Mouse (Mus musculus) gonadal fat pad, adult 2 months (tissue): ENCODE results near the gene Mamld1. TPM values are rescaled to one million over a fixed set of nuclear protein-coding genes. Genes with fewer than 3 reads are reported as not detected.
"Not testable (repeated sequence)": the region's sequence is repeated elsewhere in the genome, so short reads cannot be mapped to it uniquely, and the experiment has no call there.

ENCODE experiments used
- DNase-seq: peaks from one replicate; pipeline ENCODE4 v3.0.0-alpha.2; 2012; ENCODE audit warnings: low read depth
- polyA plus RNA-seq: library from polyadenylated mRNA; depleted of rRNA; stranded (reverse); fragments of >200 nt; gene quantifications from 2 replicates; pipeline ENCODE4 v1.2.3, GENCODE M21; 2012; rRNA removed

Gene Mamld1
- polyA plus RNA-seq = 8.4 and 12.8 TPM in 2 replicates

- DNase-seq = no peak
These were observed at the start of gene Mamld1 for GRCm38 (mm10) chrX:71049864-71050576. Gene Mamld1 (plus strand): TSS chrX:71050256.

DNA sequence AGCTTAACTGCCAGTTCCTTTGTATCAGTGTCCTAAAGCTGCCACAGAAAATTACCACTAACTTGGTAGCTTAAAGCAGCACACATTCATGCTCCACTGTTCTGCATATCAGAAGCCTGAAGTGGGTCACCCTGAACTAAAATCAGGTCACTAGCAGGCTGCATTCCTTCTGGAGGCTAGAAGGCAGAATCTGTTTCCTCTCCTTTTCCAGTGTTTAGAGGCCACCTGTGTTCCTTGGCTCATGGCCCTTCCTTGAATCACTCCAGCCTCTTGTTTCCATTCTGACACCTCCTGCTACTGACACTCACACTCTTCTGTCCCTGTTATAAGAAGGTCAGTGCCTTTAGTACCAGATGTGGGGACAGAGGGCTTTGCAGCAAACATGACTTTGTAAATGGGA is 25.3 kb upstream of the Mamld1 start:
- no peak for DNase-seq

- DNase-seq = no peak
These were observed 22.0 kb upstream of the Mamld1 start for GRCm38 (mm10) chrX:71028007-71028406.

- DNase-seq = not testable (repeated sequence)
These were observed 21.1 kb upstream of the Mamld1 start for GRCm38 (mm10) chrX:71028976-71029375.

DNA sequence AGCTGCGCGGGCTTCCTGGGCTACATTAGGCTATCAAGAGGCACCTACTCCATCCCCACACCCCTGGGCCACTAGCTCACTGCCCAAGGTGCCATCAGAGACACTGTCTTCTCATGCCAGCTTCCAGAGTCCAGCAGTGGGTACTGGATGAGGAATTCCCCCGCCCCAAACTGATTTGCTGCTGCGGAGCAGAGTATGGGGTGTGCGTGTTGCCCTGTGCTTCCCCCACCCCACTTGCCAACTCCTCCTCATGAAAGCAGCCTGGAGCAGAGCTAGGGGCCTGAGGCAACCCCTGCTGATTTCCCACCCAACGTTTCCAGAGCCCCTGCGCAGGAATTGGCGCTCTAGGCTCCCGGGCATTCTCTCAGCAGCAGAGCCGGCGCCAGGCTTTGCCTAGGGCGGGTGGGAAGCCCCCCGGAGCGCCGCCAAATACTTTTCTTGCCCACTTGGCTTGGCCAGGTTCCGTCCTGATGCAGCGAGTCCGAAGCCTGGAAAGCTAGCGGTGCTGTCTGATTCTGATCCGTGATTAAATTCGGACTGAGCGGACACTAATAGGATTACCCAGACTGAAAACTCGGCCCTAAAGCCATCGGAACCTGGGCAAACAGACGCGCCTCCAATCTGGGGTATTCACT is 738 bp downstream of the Mamld1 start:
- no peak for DNase-seq

- no peak for DNase-seq
These were observed 1.5 kb downstream of the Mamld1 start for GRCm38 (mm10) chrX:71051361-71052114.

DNA sequence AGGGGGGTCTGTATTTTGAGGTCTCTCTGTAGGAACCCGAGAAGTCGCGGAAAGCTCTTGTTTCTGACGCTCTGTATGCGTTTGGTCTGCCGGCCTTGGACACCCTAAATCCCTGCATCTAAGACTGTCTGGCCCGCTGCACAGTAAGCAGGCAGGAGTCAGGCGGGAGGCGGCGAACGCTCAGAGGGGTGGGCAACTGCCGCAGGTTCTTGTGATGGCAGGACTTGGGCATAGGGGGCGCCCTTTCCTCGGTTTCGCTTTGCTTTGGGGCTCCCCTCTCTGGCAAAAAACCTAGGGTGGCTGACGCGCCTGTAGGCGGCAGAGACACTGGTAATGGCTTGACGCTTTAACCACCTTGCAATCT is 2.0 kb downstream of the Mamld1 start:
- DNase-seq = no peak

- no peak for DNase-seq
These were observed 2.6 kb downstream of the Mamld1 start for GRCm38 (mm10) chrX:71052481-71053216.

DNA sequence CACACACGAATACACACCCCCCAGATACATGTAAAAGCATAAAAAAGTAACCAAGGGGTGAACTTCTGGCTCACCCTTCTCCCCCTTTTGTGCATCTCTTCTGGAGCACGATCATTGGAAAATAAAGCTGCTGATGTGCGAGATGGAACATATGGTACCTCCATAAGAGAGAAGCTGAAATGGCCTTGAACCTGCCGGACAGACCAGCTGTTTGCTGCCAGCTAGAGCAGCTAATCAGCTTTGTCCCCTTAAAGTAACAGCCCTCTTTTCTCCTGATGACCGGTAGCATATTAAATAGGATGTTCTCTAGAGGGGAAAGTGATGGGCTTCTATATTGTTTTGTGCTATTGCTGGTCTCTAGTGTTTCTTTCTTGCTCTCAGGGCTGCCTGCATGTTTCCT is 3.2 kb downstream of the Mamld1 start:
- DNase-seq = no peak

GRCm38 (mm10) chrX:71056968-71057367 is 6.9 kb downstream of the Mamld1 start:
- DNase-seq = no peak

GRCm38 (mm10) chrX:71085092-71085807 is 35.2 kb downstream of the Mamld1 start:
- peak; percentile 14 for DNase-seq

- DNase-seq = no peak
These were observed 37.5 kb downstream of the Mamld1 start for GRCm38 (mm10) chrX:71087370-71088079.

DNA sequence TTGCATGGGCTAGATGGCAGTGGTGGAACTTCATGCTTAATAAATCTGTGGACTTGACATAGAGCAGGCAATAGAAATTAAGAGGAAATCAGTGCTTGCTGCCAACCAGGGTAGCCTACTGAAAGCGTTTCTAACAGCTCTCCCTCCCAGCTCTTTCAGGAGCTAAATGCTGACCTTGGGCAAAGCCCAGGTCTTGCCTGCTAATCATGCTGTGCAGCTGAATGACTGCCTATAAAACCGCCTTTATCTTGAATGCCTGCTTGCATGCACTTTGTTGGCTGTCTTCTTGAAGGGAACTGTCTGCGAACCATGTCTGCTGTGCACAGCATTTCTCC is 38.0 kb downstream of the Mamld1 start:
- DNase-seq = no peak

GRCm38 (mm10) chrX:71105820-71106219 is 55.8 kb downstream of the Mamld1 start:
- DNase-seq = no peak

DNA sequence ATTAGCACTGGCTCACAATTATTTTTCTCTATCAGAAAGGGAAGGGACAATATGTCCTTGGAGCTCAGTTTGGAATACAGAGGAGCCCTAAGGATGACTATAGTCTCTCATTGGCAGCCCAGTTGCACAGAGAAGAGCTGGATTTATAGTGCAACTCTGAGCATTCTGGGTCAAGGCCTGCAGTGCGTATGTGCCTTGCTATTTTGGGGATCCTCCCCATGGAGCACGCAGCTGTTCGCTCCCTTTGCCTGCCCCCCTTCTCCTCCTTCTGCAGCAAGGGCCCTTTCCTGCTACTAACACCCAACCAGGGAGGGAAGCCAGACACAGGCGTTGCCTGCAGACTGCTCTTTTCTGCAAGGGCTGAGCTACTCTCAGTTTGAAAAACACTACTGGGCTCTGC is 56.3 kb downstream of the Mamld1 start:
- no peak for DNase-seq

GRCm38 (mm10) chrX:71108056-71108735 is 58.1 kb downstream of the Mamld1 start:
- no peak for DNase-seq

- no peak for DNase-seq
These were observed 60.3 kb downstream of the Mamld1 start for GRCm38 (mm10) chrX:71110333-71110732.

- no peak for DNase-seq
These were observed 72.6 kb downstream of the Mamld1 start for GRCm38 (mm10) chrX:71122359-71123293.

DNA sequence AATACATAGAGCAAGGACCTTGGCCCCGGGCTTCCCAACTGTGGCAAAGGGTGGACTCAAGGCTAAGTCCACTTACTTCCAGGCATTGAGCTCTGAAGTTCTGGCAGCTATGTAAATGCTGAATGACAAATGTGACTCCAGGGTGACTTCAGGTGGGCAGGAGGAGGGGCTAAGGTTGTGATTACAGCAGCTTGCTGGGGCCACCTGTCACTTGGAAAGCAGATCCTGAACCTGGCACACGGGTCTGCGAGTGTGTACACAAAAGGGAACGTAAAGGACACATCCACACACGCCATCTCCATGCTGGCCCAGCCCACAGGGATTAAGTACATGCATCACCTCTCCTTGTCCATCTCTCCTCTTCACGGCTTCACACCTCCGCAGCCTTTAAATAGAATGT is 75.0 kb downstream of the Mamld1 start:
- DNase-seq = no peak
